Mouse (Mus musculus): Measurements from ENCODE around the gene Cdc20b. TPM values are rescaled to one million over a fixed set of nuclear protein-coding genes. Genes with fewer than 3 reads are reported as not detected.

The Cdc20b gene
- polyA plus RNA-seq, 1 experiment from 2014 or later: not detected

DNA sequence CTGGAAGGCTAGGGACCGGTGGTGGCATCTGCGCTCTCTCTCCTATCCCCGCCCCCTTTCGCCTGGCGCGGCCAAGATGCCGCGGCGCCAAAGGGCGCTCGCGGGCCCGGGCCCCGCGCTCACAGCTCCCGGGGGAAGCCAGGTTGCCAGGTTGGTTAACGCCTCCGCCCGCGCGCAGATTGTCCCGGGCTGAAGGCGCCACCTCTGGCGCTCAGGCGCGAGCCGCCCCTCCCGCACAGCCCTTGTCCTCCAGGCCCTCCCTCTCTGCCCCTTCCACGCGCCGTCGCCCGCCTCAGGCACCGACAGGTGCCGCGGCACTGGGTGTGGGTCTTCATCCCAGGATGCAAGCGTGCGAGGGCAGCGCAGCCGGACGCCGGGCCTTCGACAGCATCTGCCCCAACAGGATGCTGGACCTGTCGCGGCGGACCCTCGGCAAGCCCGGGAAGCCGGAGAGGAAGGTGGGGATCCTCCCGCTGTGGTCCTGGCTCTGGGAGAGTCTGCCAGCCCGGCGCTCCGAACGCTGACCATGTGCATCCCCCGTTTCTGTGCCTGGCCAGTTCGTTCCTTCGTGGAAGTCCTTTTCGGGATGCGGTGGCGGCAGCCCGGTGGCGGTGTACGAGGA, 41.3 kb upstream of the Cdc20b start, which contains the start of gene Mcidas:
TSS of gene Mcidas (plus strand) at position 315 of the 622 bp plus-strand sequence.
- Histone ChIP-seq H3K27ac (replicated peaks; ENCODE audit: low read depth, low read length) (no peak within 1 kb of the TSS), H3K4me3 (ENCODE audit: low read depth, low read length) (peak within 1 kb of the TSS; percentile 37), H3K4me2 (ENCODE audit: low read depth, severe bottlenecking) (peak within 1 kb of the TSS; percentile 81), H3K27me3 (ENCODE audit: control insufficient read depth, insufficient read depth, low read length) (peaks cover 90% of the 10 kb centered on the region), H3K9me3 (ENCODE audit: control insufficient read depth, low read length) (no peaks in the 10 kb centered on the region), H3K9ac (ENCODE audit: low read length) (no peak within 1 kb of the TSS), H3K4me1 (ENCODE audit: control insufficient read depth, insufficient read depth, low read length) (peaks cover 24% of the 10 kb centered on the region), H3K36me3 (ENCODE audit: control insufficient read depth, insufficient read depth, low read length) (no peaks in the 10 kb centered on the region)
- ATAC-seq (ENCODE audit: insufficient number of reproducible peaks, low FRiP score, low TSS enrichment, low read depth): peak; percentile 19; the same call in 1 of the 2 replicates
- peak; percentile 60 for DNase-seq (ENCODE audit: low spot score)
- WGBS: 1% methylated on average over 63 of the region's 63 CpGs

DNA sequence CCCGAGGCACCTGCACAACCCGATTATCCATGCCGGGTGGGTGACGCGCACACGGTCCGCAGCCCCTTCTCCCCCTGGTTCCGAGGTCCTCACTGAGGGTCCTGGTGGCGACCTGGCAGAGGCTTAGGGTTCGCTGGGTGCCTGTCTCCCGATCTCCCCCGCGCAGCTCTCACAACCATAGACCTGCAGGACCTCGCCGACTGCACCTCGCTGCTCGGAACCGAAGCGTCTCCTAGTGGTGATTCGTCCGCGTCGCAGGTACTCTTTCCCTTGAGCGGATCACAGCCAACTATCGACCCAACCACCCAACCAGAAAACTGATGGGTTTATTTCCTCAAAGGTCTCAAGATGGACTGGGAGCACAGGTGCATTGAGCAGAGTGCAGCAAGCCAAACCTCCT, 40.7 kb upstream of the Cdc20b start:
- Histone ChIP-seq H3K27me3 (ENCODE audit: control insufficient read depth, insufficient read depth, low read length) (peaks cover 90% of the 10 kb centered on the region), H3K9ac (ENCODE audit: low read length) (no peak overlapping the region), H3K9me3 (ENCODE audit: control insufficient read depth, low read length) (no peaks in the 10 kb centered on the region), H3K4me3 (ENCODE audit: low read depth, low read length) (peak overlapping the region; percentile 37), H3K36me3 (ENCODE audit: control insufficient read depth, insufficient read depth, low read length) (no peaks in the 10 kb centered on the region), H3K27ac (replicated peaks; ENCODE audit: low read depth, low read length) (no peak overlapping the region), H3K4me2 (ENCODE audit: low read depth, severe bottlenecking) (peak overlapping the region; percentile 81), H3K4me1 (ENCODE audit: control insufficient read depth, insufficient read depth, low read length) (peaks cover 24% of the 10 kb centered on the region)
- under 1% methylated on average over 25 of the region's 25 CpGs for whole genome bisulfite sequencing
- peak; percentile 20; the same call in 1 of the 2 replicates for ATAC-seq (ENCODE audit: insufficient number of reproducible peaks, low FRiP score, low TSS enrichment, low read depth)
- DNase-seq (ENCODE audit: low spot score): peak; percentile 78

DNA sequence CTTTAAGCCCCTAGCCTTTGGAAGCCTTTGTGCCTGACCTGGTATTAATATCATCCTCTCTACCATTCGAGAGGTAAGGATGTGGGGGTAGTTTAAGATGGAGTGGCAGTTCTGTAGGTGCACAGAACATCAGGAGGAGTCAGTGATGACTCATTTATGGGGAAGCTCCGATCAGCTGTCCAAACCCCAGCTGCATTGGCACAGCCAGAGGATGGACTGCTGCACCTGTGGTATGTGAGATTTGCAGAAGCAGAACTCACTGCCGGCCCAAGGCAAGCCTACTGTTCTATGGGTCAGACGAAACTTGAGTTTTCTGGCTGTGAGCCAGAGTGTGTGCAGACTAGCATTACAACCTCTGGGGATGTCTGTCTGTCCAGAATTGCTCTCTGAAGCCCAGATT, 38.5 kb upstream of the Cdc20b start:
- H3K9ac ChIP-seq (ENCODE audit: low read length): no peak overlapping the region
- WGBS: 70% methylated on average over 4 of the region's 4 CpGs
- no peaks in the 10 kb centered on the region for H3K36me3 ChIP-seq (ENCODE audit: control insufficient read depth, insufficient read depth, low read length)

DNA sequence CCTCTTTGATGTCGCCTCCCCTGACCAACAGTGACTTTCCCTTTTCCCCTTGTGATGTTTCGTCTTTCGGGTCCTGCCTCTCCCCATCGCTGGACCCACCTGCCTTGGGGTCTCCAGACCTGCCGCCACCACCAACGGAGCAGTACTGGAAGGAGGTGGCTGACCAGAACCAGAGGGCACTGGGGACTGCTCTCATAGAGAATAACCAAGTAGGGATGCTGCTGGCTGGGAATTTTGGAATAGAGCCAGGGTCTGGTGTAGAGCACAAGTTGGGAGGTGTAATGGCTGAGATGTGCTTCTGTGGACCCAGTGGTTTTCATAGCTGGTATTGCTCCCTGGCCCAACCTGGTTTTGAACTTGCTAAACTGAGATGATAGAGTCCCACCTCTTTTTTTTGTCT, 37.5 kb upstream of the Cdc20b start:
- 69% methylated on average over 6 of the region's 6 CpGs for WGBS
- ATAC-seq (ENCODE audit: insufficient number of reproducible peaks, low FRiP score, low TSS enrichment, low read depth) (no peak), DNase-seq (ENCODE audit: low spot score) (no peak)
- Histone ChIP-seq H3K4me1 (ENCODE audit: control insufficient read depth, insufficient read depth, low read length) (peaks cover 18% of the 10 kb centered on the region), H3K9ac (ENCODE audit: low read length) (no peak overlapping the region), H3K36me3 (ENCODE audit: control insufficient read depth, insufficient read depth, low read length) (no peaks in the 10 kb centered on the region), H3K27me3 (ENCODE audit: control insufficient read depth, insufficient read depth, low read length) (peaks cover 74% of the 10 kb centered on the region), H3K9me3 (ENCODE audit: control insufficient read depth, low read length) (no peaks in the 10 kb centered on the region), H3K4me2 (ENCODE audit: low read depth, severe bottlenecking) (no peak overlapping the region), H3K27ac (replicated peaks; ENCODE audit: low read depth, low read length) (no peak overlapping the region), H3K4me3 (ENCODE audit: low read depth, low read length) (no peak overlapping the region)

More for the DNA sequence above, 38.5 kb upstream of the Cdc20b start:
- H3K4me1 ChIP-seq (ENCODE audit: control insufficient read depth, insufficient read depth, low read length): peaks cover 18% of the 10 kb centered on the region
- ATAC-seq (ENCODE audit: insufficient number of reproducible peaks, low FRiP score, low TSS enrichment, low read depth): no peak
- H3K4me3 ChIP-seq (ENCODE audit: low read depth, low read length): no peak overlapping the region
- H3K4me2 ChIP-seq (ENCODE audit: low read depth, severe bottlenecking): no peak overlapping the region
- no peaks in the 10 kb centered on the region for H3K9me3 ChIP-seq (ENCODE audit: control insufficient read depth, low read length)
- DNase-seq (ENCODE audit: low spot score): no peak
- no peak overlapping the region for H3K27ac ChIP-seq (replicated peaks; ENCODE audit: low read depth, low read length)
- peaks cover 78% of the 10 kb centered on the region for H3K27me3 ChIP-seq (ENCODE audit: control insufficient read depth, insufficient read depth, low read length)

DNA sequence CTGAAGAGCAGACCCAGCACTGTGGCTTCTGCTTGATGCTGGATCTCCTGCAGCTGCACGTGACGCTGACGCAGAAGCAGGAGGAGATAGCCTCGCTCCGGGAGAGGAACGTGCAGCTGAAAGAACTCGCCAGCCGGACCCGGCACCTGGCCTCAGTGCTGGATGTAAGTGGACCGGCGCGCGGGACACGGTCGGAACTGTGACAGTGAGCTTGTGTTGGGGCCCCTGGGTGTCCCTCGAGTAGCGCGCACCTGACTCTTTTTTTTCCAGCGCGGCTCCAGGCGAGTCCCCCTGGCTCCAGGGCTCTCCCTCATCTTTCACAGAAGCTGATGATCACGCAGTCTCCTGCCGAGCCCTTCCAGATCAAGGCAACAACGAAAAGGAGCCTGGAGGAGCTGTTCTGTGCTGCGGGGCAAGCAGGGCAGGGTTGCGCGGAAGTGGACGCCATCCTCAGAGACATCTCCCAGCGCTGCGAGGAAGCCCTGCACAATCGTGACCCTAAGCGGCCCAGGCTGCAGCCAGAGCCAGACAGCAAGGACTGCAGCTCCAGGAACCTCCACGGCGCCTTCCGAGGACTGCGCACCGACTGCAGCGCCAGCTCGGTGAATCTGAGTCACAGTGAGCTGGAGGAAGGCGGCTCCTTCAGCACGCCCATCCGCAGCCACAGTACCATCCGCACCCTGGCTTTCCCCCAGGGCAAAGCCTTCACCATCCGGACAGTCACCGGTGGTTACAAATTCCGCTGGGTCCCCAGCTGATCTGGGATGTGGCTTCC, 36.3 kb upstream of the Cdc20b start:
- Histone ChIP-seq H3K9me3 (ENCODE audit: control insufficient read depth, low read length) (no peaks in the 10 kb centered on the region), H3K27ac (replicated peaks; ENCODE audit: low read depth, low read length) (no peak overlapping the region), H3K27me3 (ENCODE audit: control insufficient read depth, insufficient read depth, low read length) (peaks cover 63% of the 10 kb centered on the region), H3K4me3 (ENCODE audit: low read depth, low read length) (peak overlapping the region; percentile 34), H3K4me2 (ENCODE audit: low read depth, severe bottlenecking) (peak overlapping the region; percentile 81), H3K4me1 (ENCODE audit: control insufficient read depth, insufficient read depth, low read length) (peaks cover 12% of the 10 kb centered on the region), H3K36me3 (ENCODE audit: control insufficient read depth, insufficient read depth, low read length) (no peaks in the 10 kb centered on the region), H3K9ac (ENCODE audit: low read length) (peak overlapping the region; percentile 38; the same call in 1 of the 2 replicates)
- WGBS: under 1% methylated on average over 46 of the region's 46 CpGs
- ATAC-seq (ENCODE audit: insufficient number of reproducible peaks, low FRiP score, low TSS enrichment, low read depth) (no peak), DNase-seq (ENCODE audit: low spot score) (peak; percentile 62)

DNA sequence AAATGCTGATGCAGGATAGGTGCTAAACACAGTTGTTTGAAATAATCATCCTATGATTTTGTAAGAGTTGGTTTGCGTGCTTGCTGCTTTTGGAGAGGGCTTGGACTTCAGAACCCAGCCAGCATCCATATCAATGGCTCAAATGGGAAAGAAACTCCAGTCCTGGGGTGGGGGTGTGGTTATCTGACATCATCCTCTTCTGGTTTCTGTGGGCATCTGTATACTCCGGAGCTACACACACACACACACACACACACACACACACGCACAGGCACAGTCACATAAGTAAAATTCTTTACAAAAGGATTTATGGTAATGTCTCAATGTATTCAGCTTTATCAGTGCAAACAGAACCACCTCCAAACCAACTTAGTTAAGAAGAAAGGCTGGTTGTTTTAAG, 34.8 kb upstream of the Cdc20b start:
- no peak overlapping the region for H3K4me2 ChIP-seq (ENCODE audit: low read depth, severe bottlenecking)
- no peak for DNase-seq (ENCODE audit: low spot score)
- ATAC-seq (ENCODE audit: insufficient number of reproducible peaks, low FRiP score, low TSS enrichment, low read depth): no peak
- H3K27me3 ChIP-seq (ENCODE audit: control insufficient read depth, insufficient read depth, low read length): peaks cover 48% of the 10 kb centered on the region
- H3K4me3 ChIP-seq (ENCODE audit: low read depth, low read length): no peak overlapping the region
- 78% methylated on average over 3 of the region's 3 CpGs for WGBS
- H3K4me1 ChIP-seq (ENCODE audit: control insufficient read depth, insufficient read depth, low read length): 0 out of 2 replicates have a peak, but pooled peaks cover 6% of the 10 kb centered on the region
- H3K27ac ChIP-seq (replicated peaks; ENCODE audit: low read depth, low read length): no peak overlapping the region
- H3K36me3 ChIP-seq (ENCODE audit: control insufficient read depth, insufficient read depth, low read length): no peaks in the 10 kb centered on the region
- no peak overlapping the region for H3K9ac ChIP-seq (ENCODE audit: low read length)
- no peaks in the 10 kb centered on the region for H3K9me3 ChIP-seq (ENCODE audit: control insufficient read depth, low read length)

DNA sequence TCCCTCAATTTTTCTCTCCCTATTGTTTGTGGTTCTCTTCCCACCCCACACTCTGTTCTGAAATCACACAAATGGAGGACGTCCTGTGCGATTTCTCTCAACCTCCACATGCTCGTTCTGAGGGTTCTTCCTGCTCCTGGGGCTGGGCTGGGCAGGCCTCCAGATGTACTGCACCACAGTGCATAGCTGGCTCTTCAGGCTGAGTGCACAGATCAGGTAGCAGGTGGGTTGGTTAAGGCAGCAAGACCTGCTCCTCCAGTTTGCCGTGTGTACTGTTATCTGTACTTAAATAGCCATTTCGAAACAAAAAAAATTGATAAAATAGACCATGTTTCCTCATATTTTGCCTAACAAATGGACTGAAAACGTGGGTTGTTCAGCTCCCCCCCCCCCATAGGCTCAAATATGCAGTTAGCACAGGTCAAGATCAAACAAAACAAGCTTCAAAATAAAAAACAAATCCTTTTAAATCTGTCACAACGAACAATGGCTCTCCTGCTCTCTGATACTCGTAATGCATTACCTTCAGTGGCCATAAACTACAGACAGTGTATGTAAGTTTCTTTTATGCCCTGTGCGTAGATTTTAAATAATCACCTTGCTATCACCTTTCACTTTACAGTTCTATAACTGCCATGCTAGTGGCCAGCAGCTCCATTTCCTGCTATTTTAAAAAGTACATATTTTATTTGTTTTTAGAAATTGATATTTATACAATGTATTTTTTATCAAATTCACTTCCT, 34.2 kb upstream of the Cdc20b start:
- 66% methylated on average over 9 of the region's 9 CpGs for WGBS

DNA sequence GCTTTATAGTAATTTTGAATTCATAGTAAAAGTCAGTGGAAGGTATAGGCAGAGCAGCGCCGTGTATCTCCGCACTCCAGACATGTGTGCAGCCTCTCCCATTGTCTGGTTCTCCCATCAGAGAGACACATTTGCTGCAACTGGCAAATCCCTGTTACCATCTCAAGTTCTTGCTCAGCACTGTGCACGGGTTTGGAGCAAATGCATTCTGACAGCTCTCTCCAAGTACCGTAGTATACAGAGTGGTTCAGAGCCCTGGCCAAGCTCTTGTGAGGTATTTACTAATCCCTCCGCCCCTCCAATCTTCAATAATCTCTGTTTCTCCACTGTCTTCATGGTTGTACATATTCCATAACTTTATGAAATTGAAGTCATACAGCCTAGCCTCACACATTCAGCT, 22.2 kb upstream of the Cdc20b start:
- H3K27ac ChIP-seq (replicated peaks; ENCODE audit: low read depth, low read length): no peak overlapping the region
- ATAC-seq (ENCODE audit: insufficient number of reproducible peaks, low FRiP score, low TSS enrichment, low read depth) (no peak), DNase-seq (ENCODE audit: low spot score) (no peak)
- H3K4me1 ChIP-seq (ENCODE audit: control insufficient read depth, insufficient read depth, low read length): no peaks in the 10 kb centered on the region
- H3K4me2 ChIP-seq (ENCODE audit: low read depth, severe bottlenecking): no peak overlapping the region
- H3K9ac ChIP-seq (ENCODE audit: low read length): no peak overlapping the region
- 79% methylated on average over 6 of the region's 6 CpGs for WGBS
- H3K27me3 ChIP-seq (ENCODE audit: control insufficient read depth, insufficient read depth, low read length): no peaks in the 10 kb centered on the region
- H3K4me3 ChIP-seq (ENCODE audit: low read depth, low read length): no peak overlapping the region
- H3K9me3 ChIP-seq (ENCODE audit: control insufficient read depth, low read length): no peaks in the 10 kb centered on the region
- no peaks in the 10 kb centered on the region for H3K36me3 ChIP-seq (ENCODE audit: control insufficient read depth, insufficient read depth, low read length)

More for the DNA sequence above, 34.2 kb upstream of the Cdc20b start:
- Histone ChIP-seq H3K4me2 (ENCODE audit: low read depth, severe bottlenecking) (no peak overlapping the region), H3K4me3 (ENCODE audit: low read depth, low read length) (no peak overlapping the region), H3K36me3 (ENCODE audit: control insufficient read depth, insufficient read depth, low read length) (no peaks in the 10 kb centered on the region), H3K27ac (replicated peaks; ENCODE audit: low read depth, low read length) (no peak overlapping the region), H3K27me3 (ENCODE audit: control insufficient read depth, insufficient read depth, low read length) (peaks cover 43% of the 10 kb centered on the region), H3K4me1 (ENCODE audit: control insufficient read depth, insufficient read depth, low read length) (0 out of 2 replicates have a peak, but pooled peaks cover 6% of the 10 kb centered on the region), H3K9ac (ENCODE audit: low read length) (no peak overlapping the region), H3K9me3 (ENCODE audit: control insufficient read depth, low read length) (no peaks in the 10 kb centered on the region)
- ATAC-seq (ENCODE audit: insufficient number of reproducible peaks, low FRiP score, low TSS enrichment, low read depth): no peak
- no peak for DNase-seq (ENCODE audit: low spot score)
